Mouse (Mus musculus): ENCODE measurements at regions not wholly inside any gene's neighbourhood (a gene's known extent, or its start where the extent isn't known, plus 50 kb on each side); places are given as distances from the start of the nearest gene placed in this dataset.

DNA sequence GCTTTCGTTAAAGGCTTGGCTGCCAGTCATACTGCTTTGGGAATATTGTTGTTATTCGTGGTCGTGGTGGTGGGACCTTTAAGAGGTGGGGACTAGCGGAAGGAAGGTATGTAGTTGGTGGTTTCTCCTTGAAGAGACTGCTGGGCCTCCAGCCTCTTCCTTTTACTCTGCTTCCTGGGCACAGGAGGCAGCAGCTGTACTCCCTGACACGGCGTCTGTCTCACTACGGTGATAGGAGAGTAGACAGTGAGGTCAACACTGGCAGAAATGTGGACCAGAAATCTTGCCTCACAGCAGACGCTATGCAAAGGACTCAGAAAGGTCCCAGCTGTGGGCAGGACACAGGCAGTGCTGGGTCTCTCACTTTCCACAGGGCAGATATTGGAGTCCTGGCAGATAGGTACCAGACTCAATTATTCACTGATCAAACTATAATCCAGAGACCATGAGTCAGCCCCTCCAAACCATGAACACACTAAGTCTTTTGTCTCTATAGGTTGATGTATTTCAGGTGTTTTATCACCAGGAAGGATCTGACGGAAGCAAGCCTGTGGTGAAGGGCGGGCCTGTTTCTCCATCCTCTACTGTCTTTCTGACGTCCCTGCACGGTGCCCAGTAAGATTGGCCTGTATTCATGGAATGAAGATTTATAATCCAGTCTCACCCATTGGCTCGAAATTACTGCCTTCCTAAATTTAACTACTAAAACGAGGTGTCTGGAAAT is 134.6 kb upstream of the Mdm1 start:
- peak; percentile 55 to 56; a peak in 3 of 4 replicates for ATAC-seq (replicated peaks in 1 of 2; ENCODE audit: insufficient read depth in 1 of 2, low FRiP score in 2 of 2, low TSS enrichment in 1 of 2, low read depth in 1 of 2, poor library complexity in 2 of 2, severe bottlenecking in 2 of 2)

DNA sequence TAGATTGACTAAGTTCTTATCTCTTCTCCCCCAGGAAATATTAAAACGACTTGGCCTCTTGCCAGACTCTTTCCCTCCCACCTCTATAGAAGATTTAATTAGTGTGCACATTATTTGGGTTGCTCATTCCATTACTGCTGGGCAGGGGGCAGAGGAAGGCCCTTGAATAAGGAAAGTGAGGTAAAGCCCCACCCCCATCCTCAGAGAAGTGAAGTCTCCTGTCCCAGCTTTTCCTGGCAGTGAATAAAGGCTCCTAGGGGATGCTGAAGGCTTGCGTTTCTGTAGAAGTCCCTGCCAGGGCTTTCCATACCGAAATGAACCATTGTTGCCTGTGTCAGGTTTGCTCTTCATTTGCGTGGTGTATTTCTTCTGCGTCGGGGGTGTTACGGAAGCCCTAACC is 133.8 kb upstream of the Mdm1 start:
- ATAC-seq (replicated peaks in 1 of 2; ENCODE audit: insufficient read depth in 1 of 2, low FRiP score in 2 of 2, low TSS enrichment in 1 of 2, low read depth in 1 of 2, poor library complexity in 2 of 2, severe bottlenecking in 2 of 2), result no peak

DNA sequence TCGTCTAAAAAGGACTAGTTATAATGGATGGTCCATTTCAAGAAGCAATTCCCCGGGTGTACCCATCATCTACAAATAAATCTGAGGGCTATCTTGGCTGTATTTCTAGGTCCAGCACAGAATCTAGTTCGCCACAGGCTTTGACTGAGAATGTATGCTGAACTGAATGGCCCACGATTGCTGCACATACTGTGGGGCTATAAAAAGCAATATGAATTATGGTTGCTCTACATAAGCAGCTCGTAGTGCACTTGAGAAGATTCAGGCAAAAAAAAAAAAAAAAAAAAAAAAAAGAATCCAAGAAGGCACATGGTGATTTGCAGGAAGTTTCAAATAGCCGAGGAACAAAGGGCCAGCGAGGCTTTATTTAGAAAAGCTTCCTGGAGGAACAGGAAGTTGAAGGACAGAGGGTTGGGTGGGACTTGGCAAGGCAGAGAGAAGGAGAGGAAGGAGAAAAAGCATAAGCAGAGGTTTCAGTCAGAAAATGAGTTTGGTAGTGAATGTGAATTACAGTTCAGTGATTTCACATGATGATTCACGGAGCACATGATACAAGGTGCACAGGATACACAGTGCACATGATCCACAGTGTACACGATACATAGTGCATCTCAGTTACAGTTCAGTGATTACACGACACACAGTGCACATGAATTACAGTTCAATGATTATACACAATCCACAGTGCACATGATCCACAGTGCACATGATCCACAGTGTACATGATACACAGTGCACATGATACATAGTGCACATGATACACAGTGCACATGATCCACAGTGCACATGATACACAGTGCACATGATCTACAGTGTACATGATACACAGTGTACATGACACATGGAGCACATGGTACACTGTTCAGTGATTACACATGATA is 129.7 kb upstream of the Mdm1 start:
- ATAC-seq (replicated peaks in 1 of 2; ENCODE audit: insufficient read depth in 1 of 2, low FRiP score in 2 of 2, low TSS enrichment in 1 of 2, low read depth in 1 of 2, poor library complexity in 2 of 2, severe bottlenecking in 2 of 2), result no peak; a peak in 1 of 4 replicates

DNA sequence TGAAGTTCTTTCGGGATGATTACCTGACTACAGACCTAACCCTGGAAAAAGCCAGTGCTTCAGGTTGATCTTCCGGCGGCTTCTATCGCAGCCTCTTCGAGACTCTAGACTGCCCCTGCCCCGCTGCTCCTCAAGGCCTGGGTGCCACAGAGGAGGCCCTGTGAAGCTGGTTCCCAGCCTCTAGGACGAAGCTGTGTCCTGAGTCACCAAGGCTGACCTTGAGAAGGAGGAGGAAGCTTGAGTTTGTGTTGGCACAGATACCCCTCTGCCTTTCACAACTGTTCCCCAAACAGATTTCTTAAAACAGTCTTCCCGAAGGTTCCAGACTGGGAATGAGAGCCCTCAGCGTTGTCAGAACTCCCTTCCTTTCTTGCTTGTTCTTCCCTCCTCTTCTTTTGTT is 112.8 kb upstream of the Mdm1 start:
- no peak for ATAC-seq (replicated peaks in 1 of 2; ENCODE audit: insufficient read depth in 1 of 2, low FRiP score in 2 of 2, low TSS enrichment in 1 of 2, low read depth in 1 of 2, poor library complexity in 2 of 2, severe bottlenecking in 2 of 2)

DNA sequence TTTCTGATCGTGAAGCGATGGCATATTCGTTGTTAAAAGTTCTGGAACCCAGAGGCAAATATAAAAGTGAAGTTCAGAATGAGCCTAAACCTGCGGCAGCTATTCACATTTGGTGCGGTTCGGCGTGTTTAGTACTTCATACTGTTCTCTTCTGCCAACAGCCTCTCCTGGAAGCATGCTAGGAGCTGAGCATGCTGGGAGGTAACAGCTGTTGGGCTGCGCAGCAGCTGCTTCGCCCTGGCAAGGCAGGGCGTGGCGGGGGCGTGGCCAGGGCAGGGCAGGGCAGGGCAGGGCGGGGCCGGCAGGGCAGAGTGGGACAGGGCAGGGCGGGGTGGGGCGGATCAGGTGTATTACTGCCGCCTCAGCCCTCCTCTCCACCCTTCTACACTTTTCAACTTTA is 107.2 kb upstream of the Mdm1 start:
- ATAC-seq (replicated peaks in 1 of 2; ENCODE audit: insufficient read depth in 1 of 2, low FRiP score in 2 of 2, low TSS enrichment in 1 of 2, low read depth in 1 of 2, poor library complexity in 2 of 2, severe bottlenecking in 2 of 2), result no peak

DNA sequence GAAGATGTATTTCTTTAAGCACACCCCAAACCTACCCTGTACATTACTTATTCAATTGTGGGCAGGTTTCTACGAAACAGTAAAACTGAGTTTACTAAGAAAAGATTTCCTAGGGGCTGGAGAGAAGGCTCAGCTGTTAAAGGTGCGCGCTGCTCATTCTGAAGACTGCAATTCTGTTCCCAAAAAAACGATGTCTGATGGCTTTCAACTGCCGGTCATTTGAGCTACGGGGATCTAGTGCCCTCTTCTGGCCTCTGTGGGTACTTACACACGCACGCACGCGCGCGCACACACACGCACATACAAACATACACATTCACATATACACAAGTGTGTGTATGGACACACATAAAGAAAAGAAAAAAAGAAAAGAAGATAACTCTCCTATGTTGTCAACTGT is 106.6 kb upstream of the Mdm1 start:
- no peak for ATAC-seq (replicated peaks in 1 of 2; ENCODE audit: insufficient read depth in 1 of 2, low FRiP score in 2 of 2, low TSS enrichment in 1 of 2, low read depth in 1 of 2, poor library complexity in 2 of 2, severe bottlenecking in 2 of 2)

DNA sequence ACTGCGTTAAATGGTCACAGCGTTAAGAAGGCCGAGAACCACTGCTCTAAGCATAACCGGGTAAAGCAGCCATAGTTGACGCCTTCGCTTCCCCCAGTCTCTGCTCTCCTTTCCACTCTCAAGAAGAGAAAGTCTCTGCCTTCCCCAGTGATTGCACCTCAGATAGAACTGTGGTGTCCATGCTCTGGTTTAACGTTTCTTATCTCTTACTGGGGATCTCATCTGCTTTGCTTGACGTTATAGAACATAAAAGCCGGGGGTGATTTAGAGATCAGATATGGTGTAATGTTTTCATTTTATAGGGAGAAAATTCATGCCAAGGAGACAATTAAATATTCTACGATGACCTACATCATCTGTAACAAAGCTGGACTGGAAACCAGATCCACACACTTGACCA is 103.1 kb upstream of the Mdm1 start:
- ATAC-seq (replicated peaks in 1 of 2; ENCODE audit: insufficient read depth in 1 of 2, low FRiP score in 2 of 2, low TSS enrichment in 1 of 2, low read depth in 1 of 2, poor library complexity in 2 of 2, severe bottlenecking in 2 of 2), result no peak

DNA sequence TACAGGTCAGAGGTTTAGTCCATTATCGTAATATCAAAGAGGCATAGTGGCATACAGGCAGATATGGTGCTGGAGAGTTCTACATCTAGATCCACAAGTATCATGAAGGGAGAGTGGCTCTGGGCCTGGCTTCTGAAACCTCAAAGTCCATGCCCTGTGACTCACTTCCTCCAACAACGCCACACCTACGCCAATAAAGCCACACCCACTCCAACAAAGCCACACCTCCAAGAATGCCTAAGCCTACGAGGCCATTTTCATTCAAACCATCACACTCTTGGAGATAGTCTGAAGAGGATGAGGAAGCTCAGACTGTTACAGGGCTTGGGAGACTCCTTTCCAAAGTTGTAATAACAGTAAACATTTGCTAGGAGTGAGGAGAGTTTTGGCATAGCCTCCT is 102.6 kb upstream of the Mdm1 start:
- no peak for ATAC-seq (replicated peaks in 1 of 2; ENCODE audit: insufficient read depth in 1 of 2, low FRiP score in 2 of 2, low TSS enrichment in 1 of 2, low read depth in 1 of 2, poor library complexity in 2 of 2, severe bottlenecking in 2 of 2)

DNA sequence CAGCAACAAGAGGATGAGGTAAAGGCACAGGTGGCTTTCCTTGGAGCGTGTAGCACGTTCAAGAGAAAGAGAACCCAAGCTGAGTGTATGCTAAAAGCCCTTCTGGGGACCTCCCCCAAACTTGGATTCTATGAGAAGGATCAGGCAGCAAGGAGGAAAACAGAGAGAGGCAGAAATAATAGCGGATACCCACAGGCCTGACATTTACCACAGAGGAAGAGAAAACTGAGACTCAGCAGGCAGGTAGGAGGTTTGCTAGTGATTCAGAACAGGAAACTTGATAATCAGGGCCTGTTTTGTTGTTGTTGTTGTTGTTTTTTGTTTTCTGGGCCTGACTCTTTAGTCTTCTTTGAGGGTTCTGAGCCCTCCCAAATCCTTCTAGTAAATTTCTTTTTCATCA is 100.5 kb upstream of the Mdm1 start:
- no peak for ATAC-seq (replicated peaks in 1 of 2; ENCODE audit: insufficient read depth in 1 of 2, low FRiP score in 2 of 2, low TSS enrichment in 1 of 2, low read depth in 1 of 2, poor library complexity in 2 of 2, severe bottlenecking in 2 of 2)

DNA sequence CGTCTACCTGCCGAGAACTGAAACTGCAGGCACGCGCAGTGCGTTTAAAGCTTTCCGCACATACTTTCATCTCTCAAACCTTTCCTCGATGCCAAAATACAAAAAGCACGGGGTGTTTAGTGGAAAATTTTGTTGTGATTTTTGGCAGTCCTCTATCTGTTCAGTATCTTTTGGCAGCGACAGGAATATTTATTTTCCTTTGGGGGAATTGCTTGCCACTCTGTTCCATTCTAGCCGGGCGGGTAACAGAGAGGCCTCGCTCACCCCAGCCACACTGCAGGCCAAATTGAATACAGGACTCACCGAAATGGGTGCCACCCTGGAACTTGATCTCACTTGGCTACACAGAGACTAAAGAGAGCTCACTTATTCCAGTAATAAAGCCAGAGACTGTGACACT is 97.8 kb upstream of the Mdm1 start:
- ATAC-seq (replicated peaks in 1 of 2; ENCODE audit: insufficient read depth in 1 of 2, low FRiP score in 2 of 2, low TSS enrichment in 1 of 2, low read depth in 1 of 2, poor library complexity in 2 of 2, severe bottlenecking in 2 of 2), result no peak

DNA sequence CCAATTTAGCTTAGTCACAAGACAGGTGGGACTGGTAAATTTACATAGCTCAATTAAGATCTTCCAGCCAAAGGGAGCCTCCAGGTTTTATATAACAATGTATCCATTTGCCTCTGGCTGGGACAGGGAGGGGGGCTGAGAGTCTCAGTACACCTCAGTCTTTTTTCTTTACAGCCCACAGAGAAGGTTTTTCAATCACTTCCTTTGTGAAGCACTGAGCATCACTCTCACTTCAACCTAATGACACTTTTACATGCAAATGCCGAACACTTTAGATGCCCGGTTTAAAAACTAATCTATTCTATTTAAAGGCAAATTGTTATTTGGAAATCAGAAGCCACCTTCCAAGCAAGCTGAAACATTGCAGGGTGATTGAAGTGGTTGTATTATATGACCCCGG is 96.8 kb upstream of the Mdm1 start:
- no peak for ATAC-seq (replicated peaks in 1 of 2; ENCODE audit: insufficient read depth in 1 of 2, low FRiP score in 2 of 2, low TSS enrichment in 1 of 2, low read depth in 1 of 2, poor library complexity in 2 of 2, severe bottlenecking in 2 of 2)

DNA sequence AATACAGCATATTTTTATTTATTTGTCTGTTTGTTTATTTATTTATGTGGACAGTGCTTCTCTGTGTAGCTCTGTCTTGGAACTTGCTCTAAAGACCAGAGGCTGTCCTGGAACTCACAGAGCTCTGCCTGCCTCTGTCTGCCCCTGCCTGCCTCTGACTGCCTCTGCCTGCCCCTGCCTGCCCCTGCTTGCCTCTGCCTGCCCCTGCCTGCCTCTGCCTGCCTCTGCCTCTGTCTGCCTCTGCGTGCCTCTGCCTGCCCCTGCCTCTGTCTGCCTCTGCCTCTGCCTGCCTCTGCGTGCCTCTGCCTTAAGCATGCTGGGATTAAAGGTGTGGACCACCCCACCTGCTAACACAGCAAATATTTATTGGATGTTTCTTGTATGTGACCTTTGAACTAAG is 96.2 kb upstream of the Mdm1 start:
- no peak for ATAC-seq (replicated peaks in 1 of 2; ENCODE audit: insufficient read depth in 1 of 2, low FRiP score in 2 of 2, low TSS enrichment in 1 of 2, low read depth in 1 of 2, poor library complexity in 2 of 2, severe bottlenecking in 2 of 2)

DNA sequence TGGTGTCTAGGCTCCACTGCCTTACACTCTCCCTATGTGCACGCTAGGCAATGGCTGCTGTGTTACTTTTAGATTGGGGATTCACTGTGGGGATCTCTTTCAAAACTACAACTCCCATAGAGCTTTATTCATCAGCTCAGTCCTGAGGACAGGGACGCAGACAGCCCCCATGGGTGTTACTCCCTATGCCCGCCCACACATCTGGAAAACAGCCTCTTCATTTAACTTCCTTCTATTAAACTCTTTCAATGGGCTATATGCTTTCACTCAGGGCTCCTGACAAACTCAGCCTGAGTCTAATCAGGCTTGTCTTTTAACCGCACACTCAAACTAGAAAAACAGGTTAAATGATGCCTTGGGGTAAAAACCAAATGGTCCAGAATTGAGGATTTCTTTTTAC is 95.3 kb upstream of the Mdm1 start:
- ATAC-seq (replicated peaks in 1 of 2; ENCODE audit: insufficient read depth in 1 of 2, low FRiP score in 2 of 2, low TSS enrichment in 1 of 2, low read depth in 1 of 2, poor library complexity in 2 of 2, severe bottlenecking in 2 of 2), result no peak

DNA sequence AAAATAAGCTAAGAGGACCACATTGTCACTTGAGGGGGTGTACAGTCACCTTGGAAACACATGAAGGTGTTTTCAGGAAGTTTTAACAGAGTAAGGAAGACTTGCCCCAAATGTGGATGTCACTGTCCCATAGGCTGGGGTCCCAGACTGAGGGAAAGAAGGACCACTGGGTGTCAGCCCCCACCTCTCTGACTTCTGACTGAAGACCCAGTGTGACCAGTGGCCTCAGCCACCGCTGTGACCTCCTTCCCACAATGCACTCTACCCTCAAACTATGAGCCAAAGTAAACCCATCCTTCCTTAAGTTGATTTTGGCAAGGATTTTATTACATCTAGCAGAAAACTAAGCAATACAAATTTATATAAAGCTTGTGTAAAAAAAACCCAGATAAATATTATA is 94.8 kb upstream of the Mdm1 start:
- no peak for ATAC-seq (replicated peaks in 1 of 2; ENCODE audit: insufficient read depth in 1 of 2, low FRiP score in 2 of 2, low TSS enrichment in 1 of 2, low read depth in 1 of 2, poor library complexity in 2 of 2, severe bottlenecking in 2 of 2)

DNA sequence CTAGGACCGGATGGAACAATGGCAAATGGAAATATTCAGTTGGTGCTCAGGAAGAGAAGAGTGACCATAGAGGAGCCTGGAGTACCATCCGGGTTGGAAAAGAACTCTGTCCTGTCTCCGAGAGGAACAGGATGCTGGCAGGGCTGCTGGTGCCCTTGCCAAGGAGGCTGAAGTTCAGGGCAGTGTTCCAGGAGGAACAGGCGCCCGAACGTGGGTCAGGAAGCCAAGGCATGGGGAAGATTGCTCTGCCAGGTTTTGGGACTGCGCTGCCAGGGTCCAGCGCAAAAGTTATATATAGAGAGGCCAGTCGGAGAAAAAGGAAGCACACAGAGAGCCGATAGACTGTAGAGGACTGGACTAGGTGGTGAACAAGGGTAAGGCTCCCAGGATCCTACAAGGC is 92.3 kb upstream of the Mdm1 start:
- ATAC-seq (replicated peaks in 1 of 2; ENCODE audit: insufficient read depth in 1 of 2, low FRiP score in 2 of 2, low TSS enrichment in 1 of 2, low read depth in 1 of 2, poor library complexity in 2 of 2, severe bottlenecking in 2 of 2), result no peak

DNA sequence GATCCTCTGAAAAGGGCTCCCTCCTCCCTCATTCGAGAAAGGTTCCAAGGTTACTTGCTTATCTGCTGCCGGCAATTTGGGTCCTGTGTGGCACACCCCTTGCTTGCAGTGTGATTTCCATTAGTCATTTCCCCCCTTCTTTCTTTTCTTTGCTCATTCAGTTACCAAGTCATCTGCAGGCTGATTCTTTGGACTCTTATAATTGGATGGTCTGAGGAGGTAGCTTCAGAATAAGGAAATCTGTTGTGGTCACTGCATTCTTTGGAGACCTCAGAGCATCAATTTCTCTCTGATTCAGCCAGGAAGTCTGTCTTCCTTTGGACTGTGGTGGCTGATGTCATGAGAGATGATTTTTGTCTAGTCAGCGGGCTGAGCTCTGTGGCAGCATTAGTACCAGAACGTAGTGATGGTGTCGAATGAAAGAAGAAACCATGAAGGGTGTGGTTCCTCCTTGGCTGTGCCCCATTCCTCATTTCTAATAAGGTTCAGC is 91.4 kb upstream of the Mdm1 start:
- ATAC-seq (replicated peaks in 1 of 2; ENCODE audit: insufficient read depth in 1 of 2, low FRiP score in 2 of 2, low TSS enrichment in 1 of 2, low read depth in 1 of 2, poor library complexity in 2 of 2, severe bottlenecking in 2 of 2), result peak; percentile 68 to 77

DNA sequence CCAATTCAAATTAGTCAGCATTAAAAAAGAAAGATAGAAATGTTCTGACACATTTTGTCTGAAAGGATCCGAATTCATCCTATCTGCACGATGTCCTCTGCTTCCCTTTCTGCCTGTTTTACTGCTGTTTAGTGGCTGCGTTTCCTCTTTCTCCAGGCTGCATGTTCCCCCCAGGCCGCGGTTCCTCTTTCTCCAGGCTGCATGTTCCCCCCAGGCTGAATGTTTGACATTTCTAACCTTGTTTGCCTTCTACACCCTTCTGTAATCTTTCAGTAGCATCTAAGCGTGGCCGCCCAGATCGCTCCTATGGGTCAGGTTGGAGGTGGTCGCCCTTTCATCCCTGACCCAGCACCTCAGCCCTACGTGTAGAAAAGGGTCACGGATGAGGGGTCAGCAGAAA is 89.6 kb upstream of the Mdm1 start:
- ATAC-seq (replicated peaks in 1 of 2; ENCODE audit: insufficient read depth in 1 of 2, low FRiP score in 2 of 2, low TSS enrichment in 1 of 2, low read depth in 1 of 2, poor library complexity in 2 of 2, severe bottlenecking in 2 of 2), result peak; percentile 73 to 81

DNA sequence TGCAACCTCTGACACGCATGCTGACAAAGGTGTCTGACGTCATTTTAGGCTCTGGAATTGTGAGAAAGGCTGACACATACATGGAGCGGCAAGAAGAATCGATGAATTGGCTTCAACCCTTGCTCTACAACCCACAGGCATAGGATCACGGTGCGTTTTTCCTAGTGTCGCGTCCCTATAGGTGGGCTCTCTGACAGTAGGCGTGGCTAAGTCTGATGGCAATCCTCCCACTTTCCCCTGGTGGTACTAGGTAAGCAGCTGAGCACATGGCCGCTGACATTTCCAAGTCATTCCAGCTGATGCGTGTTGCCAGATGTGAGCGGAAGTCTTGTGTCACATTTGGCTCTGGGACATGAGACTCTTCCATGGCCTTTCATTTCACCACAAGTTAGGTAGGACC is 89.1 kb upstream of the Mdm1 start:
- ATAC-seq (replicated peaks in 1 of 2; ENCODE audit: insufficient read depth in 1 of 2, low FRiP score in 2 of 2, low TSS enrichment in 1 of 2, low read depth in 1 of 2, poor library complexity in 2 of 2, severe bottlenecking in 2 of 2), result peak in 1 of 2 experiments; percentile 18; a peak in 3 of 4 replicates

DNA sequence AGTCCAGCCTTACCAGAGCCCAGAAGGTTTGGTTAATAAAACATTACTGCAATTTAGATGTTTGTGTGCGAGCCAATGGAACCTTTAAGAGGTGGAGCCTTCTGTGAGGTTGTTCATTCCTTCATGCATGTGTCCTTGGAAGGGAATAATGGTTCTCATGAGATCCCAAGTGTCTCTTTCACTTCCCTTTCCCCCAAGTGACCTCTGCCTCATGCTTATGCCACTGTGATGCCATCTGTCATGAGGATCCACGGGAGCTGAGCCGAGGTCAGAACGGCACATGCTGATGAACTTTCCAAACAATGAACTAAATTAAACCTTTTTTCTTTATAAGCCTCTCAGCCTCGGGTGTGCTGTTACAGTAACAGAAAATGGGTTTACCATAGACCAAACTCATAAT is 88.6 kb upstream of the Mdm1 start:
- ATAC-seq (replicated peaks in 1 of 2; ENCODE audit: insufficient read depth in 1 of 2, low FRiP score in 2 of 2, low TSS enrichment in 1 of 2, low read depth in 1 of 2, poor library complexity in 2 of 2, severe bottlenecking in 2 of 2), result no peak
